Mouse (Mus musculus) heart, adult 2 months (tissue): Measurements from ENCODE around the gene Nos1. TPM values are rescaled to one million over a fixed set of nuclear protein-coding genes. Genes with fewer than 3 reads are reported as not detected.
A peak's percentile ranks its signal among the peaks of the same experiment; 100 is the strongest.

ENCODE experiments used
- DNase-seq, 2 experiments: peaks; one replicate each; pipeline ENCODE4 v3.0.0; 2021
- H3K27ac ChIP-seq: fragments of 200-600 bp; 2 replicates; pipeline ENCODE4 v1.8.1; 2022
- H3K27me3 ChIP-seq: fragments of 200-500 bp; 2 replicates; pipeline ENCODE4 v1.6.1; 2012; ENCODE audit warnings: mild to moderate bottlenecking, low read length, inconsistent platforms, mixed read lengths; ENCODE audit not compliant: control insufficient read depth, insufficient read depth
- H3K36me3 ChIP-seq: fragments of 200-500 bp; 2 replicates; pipeline ENCODE4 v1.6.1; 2012; ENCODE audit warnings: low read length, inconsistent platforms; ENCODE audit not compliant: control insufficient read depth, insufficient read depth
- H3K4me1 ChIP-seq: fragments of 200-500 bp; 2 replicates; pipeline ENCODE4 v1.6.1; 2011; ENCODE audit warnings: low read length; ENCODE audit not compliant: control insufficient read depth, insufficient read depth
- H3K4me3 ChIP-seq: fragments of 200-600 bp; 2 replicates; pipeline ENCODE4 v1.8.1; 2022
- H3K79me2 ChIP-seq: fragments of 200-500 bp; replicated peaks from 2 replicates; pipeline ENCODE4 v1.6.1; 2012; ENCODE audit warnings: mild to moderate bottlenecking, inconsistent platforms, low read length, moderate library complexity, mixed read lengths; ENCODE audit not compliant: control insufficient read depth, insufficient read depth
- H3K9ac ChIP-seq: fragments of 200-500 bp; 2 replicates; pipeline ENCODE4 v1.6.1; 2012; ENCODE audit warnings: low read depth, mild to moderate bottlenecking, control low read depth, inconsistent platforms, low read length, mixed read lengths
- CTCF ChIP-seq: fragments of 200-600 bp; IDR thresholded peaks from 2 replicates; pipeline ENCODE4 v1.8.1; 2022; ENCODE audit warnings: antibody characterized with exemption, mild to moderate bottlenecking, moderate library complexity
- EP300 ChIP-seq: fragments of 200-500 bp; IDR thresholded peaks from 2 replicates; pipeline ENCODE4 v1.6.1; 2011; ENCODE audit warnings: low read depth, low read length, control low read depth; ENCODE audit not compliant: insufficient read depth
- POLR2A ChIP-seq: fragments of 200-500 bp; IDR thresholded peaks from 2 replicates; pipeline ENCODE4 v1.6.1; 2011; ENCODE audit warnings: mild to moderate bottlenecking, low read depth, low read length, control low read depth; ENCODE audit not compliant: insufficient read depth
- WGBS: fragments of 180-500 bp; shearing (Covaris S2); methylation state at CpG from one replicate; pipeline ENCODE4 v1.1.7; 2018; 5-methylcytosine and 5-hydroxymethylcytosine counted together
- intact Hi-C: fragments of 180-260 bp; cut with DNase I; formaldehyde crosslinking; loops from one replicate; pipeline ENCODE4 v1.15.1; 2025
- polyA plus RNA-seq: library from polyadenylated mRNA; depleted of rRNA; stranded (reverse); fragments of >200 nt; gene quantifications from 2 replicates; pipeline ENCODE4 v1.2.3, GENCODE M21; 2012
- total RNA-seq, 2 experiments: library from RNA; stranded (reverse); gene quantifications; 2 replicates each; pipeline ENCODE4 v1.2.3; 2021

Gene Nos1
- total and polyA plus RNA-seq, 3 experiments = 0.18 to 0.47 (median 0.23) TPM

DNA sequence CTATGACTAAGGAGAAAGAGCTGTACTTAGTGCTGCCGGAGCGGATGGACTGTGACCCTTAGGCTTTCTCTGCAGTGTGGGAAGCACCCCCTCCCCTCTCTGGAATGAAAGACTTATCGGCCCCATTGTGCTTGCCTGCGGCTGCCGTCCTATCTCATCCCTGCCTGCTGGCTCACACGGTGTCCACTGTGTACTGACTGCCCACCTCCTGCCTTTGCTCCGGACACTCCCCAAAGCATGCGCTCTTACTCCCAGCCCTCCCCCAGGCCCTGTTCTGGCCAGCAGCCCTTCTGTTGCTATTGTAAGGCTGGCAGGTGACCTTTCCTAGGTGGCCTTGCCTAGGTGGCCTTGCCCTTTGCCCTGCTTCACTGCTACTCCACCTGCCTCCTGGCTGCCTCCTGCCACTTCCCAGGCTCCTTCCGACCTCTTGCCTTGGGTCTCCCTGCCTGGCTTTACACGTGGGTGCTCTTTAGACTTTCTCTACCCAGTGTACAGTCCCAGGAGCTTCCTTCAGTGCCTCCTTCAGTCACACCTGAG is 216.7 kb downstream of the Nos1 start:
- Histone ChIP-seq H3K9ac (no peak overlapping the region), H3K4me3 (no peak overlapping the region), H3K27me3 (no peaks in the 10 kb centered on the region), H3K36me3 (no peaks in the 10 kb centered on the region), H3K4me1 (peaks cover 3% of the 10 kb centered on the region; the same call in 1 of the 2 replicates), H3K79me2 (no peaks in the 10 kb centered on the region), H3K27ac (no peak overlapping the region; the same call in 1 of the 2 replicates)
- intact Hi-C loops = no loop called here
- peak; percentile 27 to 42 for DNase-seq
- TF ChIP-seq POLR2A (no peak), CTCF (no peak), EP300 (0 out of 2 replicates have a peak, but pooled peaks have one; percentile 18)
- WGBS = 48% methylated on average over 10 of the region's 10 CpGs

DNA sequence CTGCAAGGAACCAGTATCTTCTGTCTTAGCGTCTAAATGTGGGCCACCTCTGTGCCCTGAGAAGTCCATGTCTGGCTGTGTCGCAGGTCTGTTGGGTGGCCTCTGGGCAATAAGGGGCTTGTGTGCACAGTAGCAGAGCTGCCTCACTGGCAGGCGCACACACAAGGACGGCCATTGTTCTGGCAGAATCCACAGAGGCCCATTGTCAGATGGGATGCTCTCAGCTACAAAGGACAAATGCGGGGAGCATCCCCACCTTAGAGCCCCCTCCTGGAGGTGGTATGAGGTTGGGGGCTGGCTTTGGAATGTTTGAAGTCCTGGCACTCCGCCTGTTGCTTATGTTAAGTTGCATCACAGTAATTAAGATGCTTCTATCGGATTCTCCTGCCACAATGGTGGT is 218.2 kb downstream of the Nos1 start:
- H3K27ac ChIP-seq = no peak overlapping the region
- H3K4me3 ChIP-seq = no peak overlapping the region
- intact Hi-C loops = no loop called here
- DNase-seq = no peak
- H3K4me1 ChIP-seq = peaks cover 3% of the 10 kb centered on the region; the same call in 1 of the 2 replicates
- no peaks in the 10 kb centered on the region for H3K27me3 ChIP-seq
- TF ChIP-seq EP300 (no peak), CTCF (no peak), POLR2A (no peak)
- H3K36me3 ChIP-seq = no peaks in the 10 kb centered on the region
- H3K9ac ChIP-seq = no peak overlapping the region
- no peaks in the 10 kb centered on the region for H3K79me2 ChIP-seq
- 86% methylated on average over 7 of the region's 7 CpGs for WGBS

GRCm38 (mm10) chr5:117999584-117999983 is 218.8 kb downstream of the Nos1 start:
- Histone ChIP-seq H3K79me2 (no peaks in the 10 kb centered on the region), H3K9ac (no peak overlapping the region), H3K36me3 (no peaks in the 10 kb centered on the region), H3K4me3 (no peak overlapping the region), H3K27me3 (no peaks in the 10 kb centered on the region), H3K27ac (no peak overlapping the region), H3K4me1 (peaks cover 3% of the 10 kb centered on the region; the same call in 1 of the 2 replicates)
- intact Hi-C loops = no loop called here
- no peak for DNase-seq
- TF ChIP-seq CTCF = no peak
- no peak for TF ChIP-seq POLR2A
- TF ChIP-seq EP300 = no peak
- 72% methylated on average over 11 of the region's 11 CpGs for WGBS

- no peaks in the 10 kb centered on the region for H3K36me3 ChIP-seq
- intact Hi-C loops = loop anchor here (5.0 kb wide), 1 partner anchor 65 kb away; no protein-coding TSS in a partner anchor
- no peaks in the 10 kb centered on the region for H3K27me3 ChIP-seq
- H3K4me1 ChIP-seq = no peaks in the 10 kb centered on the region; the same call in 1 of the 2 replicates
- 33% methylated on average over 9 of the region's 9 CpGs for WGBS
- H3K4me3 ChIP-seq = no peak overlapping the region
- DNase-seq = peak; percentile 60 to 80
- TF ChIP-seq CTCF (peak; percentile 97), EP300 (0 out of 2 replicates have a peak, but pooled peaks have one; percentile 52), POLR2A (no peak)
- no peak overlapping the region for H3K9ac ChIP-seq
- no peak overlapping the region for H3K27ac ChIP-seq
- H3K79me2 ChIP-seq = no peaks in the 10 kb centered on the region
Observed at GRCm38 (mm10) chr5:118002059-118002458, 221.2 kb downstream of the Nos1 start.

- no peak overlapping the region for H3K27ac ChIP-seq
- no peaks in the 10 kb centered on the region for H3K27me3 ChIP-seq
- H3K9ac ChIP-seq = no peak overlapping the region
- intact Hi-C loops = loop anchor here (1.0 to 5.0 kb wide), 2 partner anchors 65 to 67 kb away; no protein-coding TSS in a partner anchor
- H3K36me3 ChIP-seq = no peaks in the 10 kb centered on the region
- WGBS = 69% methylated on average over 8 of the region's 8 CpGs
- H3K4me1 ChIP-seq = no peaks in the 10 kb centered on the region
- peak; percentile 43 to 65 for DNase-seq
- TF ChIP-seq EP300 (no peak), CTCF (peak; percentile 88), POLR2A (no peak)
- no peak overlapping the region for H3K4me3 ChIP-seq
- no peaks in the 10 kb centered on the region for H3K79me2 ChIP-seq
Observed at GRCm38 (mm10) chr5:118004619-118005018, 223.8 kb downstream of the Nos1 start.

DNA sequence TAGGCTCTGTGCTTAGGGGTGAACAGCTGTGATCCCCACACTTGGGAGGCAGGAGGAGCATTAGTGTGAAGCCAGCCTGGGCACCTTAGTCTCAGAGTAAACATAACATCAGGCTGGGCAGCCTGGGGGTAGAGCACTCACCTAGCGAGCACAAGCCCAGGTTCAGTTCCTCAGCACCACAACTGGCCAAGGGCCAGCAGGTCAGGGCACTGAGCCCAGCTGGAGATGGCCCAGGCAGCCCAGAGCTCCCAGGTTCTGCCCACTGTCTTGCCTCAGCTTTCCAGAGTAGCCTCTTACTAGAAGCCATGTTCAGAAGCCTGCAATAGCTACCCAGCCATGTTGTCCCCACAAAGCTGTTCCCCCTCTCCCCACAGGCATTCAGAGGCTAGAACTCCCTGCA is 224.9 kb downstream of the Nos1 start:
- DNase-seq = peak in 1 of 2 experiments; percentile 38
- H3K4me1 ChIP-seq = no peaks in the 10 kb centered on the region
- no peak overlapping the region for H3K9ac ChIP-seq
- no peaks in the 10 kb centered on the region for H3K79me2 ChIP-seq
- H3K27me3 ChIP-seq = no peaks in the 10 kb centered on the region
- no peak overlapping the region for H3K27ac ChIP-seq
- H3K4me3 ChIP-seq = no peak overlapping the region
- WGBS = 78% methylated on average over 1 of the region's 1 CpGs
- no peaks in the 10 kb centered on the region for H3K36me3 ChIP-seq
- intact Hi-C loops = no loop called here
- TF ChIP-seq POLR2A (no peak), CTCF (no peak), EP300 (no peak)
